Mouse (Mus musculus): ENCODE measurements around the gene Fras1.

The Fras1 gene

GRCm38 (mm10) chr5:96482054-96482453 is 108.3 kb downstream of the Fras1 start:
- no peak for DNase-seq (ENCODE audit: low spot score in 2 of 2)

DNA sequence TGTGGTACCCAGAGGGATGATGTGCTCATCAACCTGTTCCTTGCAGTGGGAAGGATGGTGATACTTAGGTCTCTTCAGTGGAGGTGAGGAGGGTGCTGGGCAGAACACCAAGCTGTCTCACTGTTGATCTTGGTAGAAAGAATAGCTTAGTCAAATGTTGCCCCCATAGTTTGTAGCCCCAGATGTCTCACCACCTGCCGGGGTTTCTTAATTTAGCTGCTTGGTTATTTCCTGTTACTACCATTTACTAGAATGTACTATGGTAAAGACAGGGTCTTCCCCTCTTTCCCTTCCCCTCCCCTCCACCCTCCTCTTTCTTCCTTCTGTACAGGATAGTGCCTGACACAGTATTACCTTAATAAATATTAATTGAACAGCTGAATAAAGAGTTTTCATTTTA is 118.7 kb downstream of the Fras1 start:
- no peak for DNase-seq (ENCODE audit: low spot score in 2 of 2)

GRCm38 (mm10) chr5:96494502-96495292 is 120.9 kb downstream of the Fras1 start:
- DNase-seq (ENCODE audit: low spot score in 2 of 2), result no peak

- DNase-seq (ENCODE audit: low spot score in 2 of 2), result no peak
Observed at GRCm38 (mm10) chr5:96498083-96498482, 124.3 kb downstream of the Fras1 start.

GRCm38 (mm10) chr5:96501783-96502182 is 128.0 kb downstream of the Fras1 start:
- DNase-seq (ENCODE audit: low spot score in 2 of 2), result no peak

DNA sequence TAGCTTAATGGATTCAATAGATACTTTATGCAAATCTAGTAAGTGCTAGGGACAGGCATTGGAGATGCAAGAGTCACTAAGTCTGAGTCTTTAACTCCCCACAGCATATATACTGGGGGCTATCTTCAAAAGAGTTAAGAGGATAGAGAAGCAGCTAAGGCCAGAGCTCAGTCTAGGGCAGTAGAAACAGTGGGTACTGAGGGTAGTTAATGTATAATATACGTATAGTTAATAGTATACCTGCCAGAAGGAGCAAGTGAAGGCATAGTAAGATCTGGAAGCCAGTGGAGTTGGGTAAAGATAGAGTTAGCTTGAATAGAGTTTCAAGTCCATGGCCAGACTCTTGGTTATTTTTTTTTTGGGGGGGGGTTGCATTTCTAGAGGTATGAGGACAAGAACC is 128.6 kb downstream of the Fras1 start:
- DNase-seq (ENCODE audit: low spot score in 2 of 2), result no peak

GRCm38 (mm10) chr5:96511005-96511404 is 137.2 kb downstream of the Fras1 start:
- DNase-seq (ENCODE audit: low spot score in 2 of 2), result no peak

GRCm38 (mm10) chr5:96513327-96513726 is 139.6 kb downstream of the Fras1 start:
- DNase-seq (ENCODE audit: low spot score in 2 of 2), result no peak

DNA sequence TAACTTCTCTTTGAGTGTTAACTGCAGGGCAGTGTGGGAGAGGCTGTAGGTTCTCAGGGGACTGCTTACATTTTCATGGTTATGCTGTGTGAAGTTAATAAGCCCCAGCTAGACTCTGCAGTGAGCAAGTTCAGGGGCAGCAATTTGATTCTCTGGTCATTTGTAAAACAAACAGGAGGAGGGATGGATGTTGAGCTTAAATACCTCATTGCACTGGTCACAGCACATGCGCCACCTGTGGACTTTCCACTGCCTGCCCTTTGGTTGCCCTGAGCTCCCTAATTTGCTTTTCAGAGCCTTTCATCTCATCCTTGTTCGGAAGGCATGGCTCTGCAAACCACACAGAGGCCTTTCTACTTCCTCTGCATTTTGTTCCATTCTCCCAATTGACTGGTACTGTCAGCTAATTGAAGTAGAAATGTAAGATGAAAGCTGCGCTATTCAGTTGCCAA is 142.1 kb downstream of the Fras1 start:
- no peak for DNase-seq (ENCODE audit: low spot score in 2 of 2)

- DNase-seq (ENCODE audit: low spot score in 2 of 2), result no peak
Observed at GRCm38 (mm10) chr5:96516329-96516728, 142.6 kb downstream of the Fras1 start.

DNA sequence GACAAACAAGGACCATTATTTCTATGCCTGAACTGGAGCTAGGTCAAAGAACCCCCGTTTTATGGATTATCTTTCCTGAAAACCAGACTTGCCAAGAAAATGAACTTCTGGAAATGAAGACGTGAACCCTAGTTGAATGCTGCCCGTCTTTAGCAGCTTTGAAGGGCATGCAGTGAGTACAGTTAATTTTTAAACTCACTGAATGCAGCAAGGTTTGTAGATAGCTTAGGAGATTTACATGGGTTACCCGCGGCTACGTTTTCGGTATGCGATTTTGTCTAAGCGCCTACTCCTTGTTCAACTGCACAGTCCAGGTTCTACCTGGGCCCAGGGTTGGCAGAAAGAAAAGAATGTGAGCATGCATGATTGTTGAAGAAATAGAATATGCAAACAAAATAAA is 147.8 kb downstream of the Fras1 start:
- DNase-seq (ENCODE audit: low spot score in 2 of 2), result no peak

DNA sequence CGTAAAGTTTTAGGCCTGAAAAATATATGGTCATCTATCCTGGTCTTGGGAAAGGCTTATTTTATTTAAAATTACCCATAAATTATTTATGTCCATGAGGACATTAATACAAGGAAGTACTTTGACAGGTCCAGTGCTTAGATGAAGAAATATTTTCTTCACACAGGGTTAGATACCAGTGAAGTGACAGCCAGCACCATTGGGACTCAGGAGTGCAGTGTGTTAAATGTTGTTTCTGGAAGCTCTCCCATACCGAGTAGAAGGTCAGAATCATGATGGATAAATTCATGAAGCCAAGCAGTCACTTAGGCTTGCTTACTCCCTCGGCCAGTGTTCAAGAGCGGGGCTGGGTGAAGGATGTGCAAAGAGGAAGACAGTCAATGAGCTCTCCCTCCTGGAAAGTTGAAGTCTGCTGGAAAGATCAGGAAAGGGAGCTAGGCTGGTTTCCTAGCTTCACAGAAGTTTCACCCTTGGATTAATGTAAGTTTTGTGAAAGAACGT is 149.2 kb downstream of the Fras1 start:
- no peak for DNase-seq (ENCODE audit: low spot score in 2 of 2)

DNA sequence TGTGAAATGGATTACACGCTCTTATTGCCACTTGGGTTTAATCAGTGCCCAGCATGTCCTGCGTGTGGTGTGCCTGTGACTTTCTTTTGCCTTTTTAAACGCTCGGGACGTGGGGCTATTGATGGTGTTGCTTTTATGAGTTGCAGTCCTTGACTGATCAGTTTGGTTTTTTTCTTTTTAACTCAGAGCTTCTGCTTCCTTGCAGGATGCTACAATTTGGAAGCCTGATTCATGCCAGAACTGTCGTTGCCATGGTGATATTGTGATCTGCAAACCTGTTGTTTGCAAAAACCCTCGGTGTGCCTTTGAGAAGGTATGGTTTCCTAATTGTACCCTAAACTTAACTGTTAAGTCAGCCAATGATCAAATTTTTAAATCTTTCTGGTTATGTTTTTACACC is 154.5 kb downstream of the Fras1 start:
- DNase-seq (ENCODE audit: low spot score in 2 of 2), result no peak

- DNase-seq (ENCODE audit: low spot score in 2 of 2), result no peak
Observed at GRCm38 (mm10) chr5:96530516-96530915, 156.8 kb downstream of the Fras1 start.

DNA sequence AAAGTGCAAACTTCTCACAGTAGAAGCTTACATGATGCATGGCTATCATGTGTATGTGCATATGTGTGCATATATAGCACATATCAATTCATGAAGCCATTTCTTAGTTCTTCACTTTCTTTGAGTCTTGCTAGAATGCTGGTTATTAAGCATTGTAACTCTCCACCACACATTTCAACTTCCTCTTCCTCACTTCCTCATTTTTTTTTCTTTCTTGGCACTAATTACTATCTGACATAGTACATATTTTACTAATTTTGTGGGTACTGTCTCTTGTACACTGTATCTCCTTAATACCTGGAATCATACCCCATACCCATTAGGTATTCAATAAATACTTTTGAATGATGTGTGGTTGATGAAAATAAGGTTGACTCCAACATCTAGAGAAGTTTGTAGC is 158.2 kb downstream of the Fras1 start:
- DNase-seq (ENCODE audit: low spot score in 2 of 2), result no peak

DNA sequence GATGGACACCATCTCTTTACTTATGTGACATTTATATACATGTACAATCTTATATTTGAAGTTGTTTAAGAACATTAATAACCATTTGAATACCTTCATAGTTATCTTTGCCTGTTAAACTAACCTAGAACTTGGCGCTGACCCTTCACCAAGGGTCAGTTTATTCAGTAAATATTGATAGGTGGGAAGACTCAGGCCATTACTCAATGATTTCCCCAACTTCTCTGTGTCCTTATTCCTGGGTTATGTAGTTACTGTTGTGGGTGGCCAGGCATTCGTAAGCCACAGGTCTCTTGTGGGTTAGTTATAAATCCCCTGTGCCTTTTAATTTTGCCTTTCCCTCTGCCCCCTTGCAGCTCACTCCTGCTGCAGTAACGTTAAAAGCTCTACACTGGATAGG is 162.8 kb downstream of the Fras1 start:
- DNase-seq (ENCODE audit: low spot score in 2 of 2), result no peak

GRCm38 (mm10) chr5:96536937-96537336 is 163.2 kb downstream of the Fras1 start:
- no peak for DNase-seq (ENCODE audit: low spot score in 2 of 2)

- no peak for DNase-seq (ENCODE audit: low spot score in 2 of 2)
Observed at GRCm38 (mm10) chr5:96544112-96544511, 170.4 kb downstream of the Fras1 start.

DNA sequence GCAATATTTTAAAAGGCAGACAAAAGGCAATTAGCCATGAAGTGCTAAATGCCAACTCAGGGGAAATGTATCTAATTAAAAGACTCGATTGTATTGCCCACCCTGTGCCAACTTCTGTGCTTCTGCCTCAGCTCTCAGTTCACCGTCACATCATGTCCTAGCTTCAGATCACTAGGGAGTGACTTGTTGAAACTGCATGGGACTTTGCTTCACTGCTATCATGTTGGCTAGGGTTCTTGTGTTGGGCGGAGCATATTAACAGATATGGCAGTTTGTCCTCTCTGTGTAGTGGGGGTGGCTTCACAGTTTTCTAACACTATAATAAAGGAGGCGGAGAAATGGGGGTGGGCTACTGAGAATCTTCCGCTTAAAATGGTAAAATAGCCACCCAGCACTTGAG is 172.2 kb downstream of the Fras1 start:
- DNase-seq (ENCODE audit: low spot score in 2 of 2), result no peak

GRCm38 (mm10) chr5:96554940-96555679 is 181.4 kb downstream of the Fras1 start:
- DNase-seq (ENCODE audit: low spot score in 2 of 2), result no peak

DNA sequence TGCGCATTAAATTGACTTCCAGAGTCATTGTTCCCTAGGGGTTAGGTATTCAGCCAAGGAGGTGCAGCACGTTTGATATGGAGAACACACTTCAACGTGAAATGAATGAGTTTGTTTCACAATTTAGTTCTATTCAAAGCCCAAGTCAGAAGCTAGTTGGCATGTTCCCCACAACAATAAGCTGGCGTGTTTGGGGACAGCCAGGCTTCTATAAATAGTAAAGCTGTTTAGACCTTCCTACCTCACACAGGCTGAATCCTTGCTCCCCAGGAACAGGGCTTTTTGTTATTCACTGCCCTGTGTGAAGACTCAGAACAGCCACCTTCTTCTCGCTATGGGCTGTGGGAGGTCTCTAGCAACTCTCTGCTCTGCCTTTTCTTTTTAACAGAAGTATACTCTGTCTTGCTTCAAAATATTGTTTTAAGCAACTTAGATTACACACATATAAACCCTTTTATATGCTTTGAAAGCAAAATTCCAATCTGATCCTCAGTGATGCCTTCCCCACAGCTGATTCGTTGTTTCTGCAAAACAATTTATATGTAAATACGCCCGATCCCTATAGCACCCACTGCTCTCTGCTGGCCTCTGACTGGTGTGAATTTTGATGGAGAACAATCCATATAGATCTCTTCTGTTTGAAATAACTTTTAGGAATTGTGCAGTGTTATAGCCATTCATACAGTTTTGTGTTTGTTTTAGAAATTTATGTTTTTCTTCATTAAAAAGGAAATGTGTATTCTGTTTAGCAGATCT is 184.5 kb downstream of the Fras1 start:
- no peak for DNase-seq (ENCODE audit: low spot score in 2 of 2)

DNA sequence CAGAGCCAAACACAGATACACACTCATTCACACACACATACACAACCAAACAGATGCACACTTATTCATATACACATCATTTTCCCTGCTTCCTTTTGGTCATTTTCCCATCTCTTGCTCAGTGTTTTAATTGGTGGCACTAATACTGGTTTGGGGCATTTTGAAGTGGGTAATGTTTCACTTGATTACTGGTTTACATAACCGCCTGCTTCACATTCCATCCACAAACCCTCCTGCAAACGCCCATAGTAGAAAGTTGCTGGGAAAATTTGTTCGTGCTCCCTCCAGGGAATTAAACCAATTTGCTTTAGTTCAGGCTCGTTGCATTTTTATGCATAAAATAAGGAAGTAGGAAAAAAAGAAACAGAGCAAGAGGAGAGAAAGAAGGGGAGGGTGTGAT is 200.8 kb downstream of the Fras1 start:
- DNase-seq (ENCODE audit: low spot score in 2 of 2), result no peak
